7 mouse cellular contexts compared by ENCODE assay signal in the genomic region with DNA sequence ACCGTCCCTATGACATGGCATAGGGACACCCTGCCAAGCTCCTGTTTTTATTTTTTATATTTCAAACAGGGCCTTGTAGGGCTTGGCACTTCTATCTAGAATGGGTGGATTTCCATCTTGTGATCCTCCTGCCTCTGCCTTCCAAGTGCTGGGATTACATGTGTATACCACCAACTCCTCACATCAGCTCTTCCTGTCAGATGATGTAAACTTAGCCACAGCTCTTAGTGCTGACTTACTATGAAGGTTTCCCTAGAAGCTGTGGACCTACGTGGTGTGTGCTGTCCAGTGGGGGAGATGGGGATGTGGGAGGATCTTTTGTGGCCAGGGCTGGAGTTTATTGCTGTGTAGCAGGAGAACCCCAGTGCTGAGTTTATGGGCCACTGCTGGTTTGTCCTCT. TPM values are rescaled to one million over a fixed set of nuclear protein-coding genes. Genes with fewer than 3 reads are reported as not detected.
DNase-seq lines count a peak whose midpoint lies in the region; ATAC-seq and TF ChIP-seq lines count a peak whose summit lies in the region.

No protein-coding gene starts in this region.

- TF ChIP-seq CTCF in kidney, postnatal 0 days (IDR thresholded peaks at IDR 0.05; ENCODE audit: low read depth): no peak
- no peak for TF ChIP-seq CTCF in E14TG2a.4 (conservative IDR thresholded peaks at IDR 0.05; ENCODE audit: low read length)

- H3K4me3 ChIP-seq in kidney, postnatal 0 days (replicated peaks; ENCODE audit: low read depth, low read length): no peak overlapping the region
- H3K4me3 ChIP-seq in E14TG2a.4 (replicated peaks; ENCODE audit: low read length) (peak overlapping the region; percentile 32), macrophage (ENCODE audit: inconsistent target) (no peak overlapping the region)
- H3K4me3 ChIP-seq in embryonic facial prominence, embryonic 10.5 days: no peak overlapping the region

- H3K27me3 ChIP-seq in kidney, postnatal 0 days (ENCODE audit: insufficient read depth, low read length): no peaks in the 10 kb centered on the region
- no peaks in the 10 kb centered on the region for H3K27me3 ChIP-seq in E14TG2a.4 (ENCODE audit: insufficient read depth, low read length)
- H3K27me3 ChIP-seq in embryonic facial prominence, embryonic 10.5 days (replicated peaks; ENCODE audit: low read depth, poor library complexity, severe bottlenecking): no peaks in the 10 kb centered on the region

- DNase-seq in kidney, postnatal 0 days (ENCODE audit: low spot score): no peak
- DNase-seq in kidney, postnatal 10 days: no peak
- DNase-seq in embryonic facial prominence, embryonic 10.5 days (ENCODE audit: low spot score): no peak
- DNase-seq in layer of hippocampus, adult 9-11 months: no peak
- no peak for DNase-seq in cerebellum, postnatal 36 days

- H3K4me1 ChIP-seq in kidney, postnatal 0 days (replicated peaks; ENCODE audit: insufficient read depth, low read length): peaks cover 16% of the 10 kb centered on the region
- H3K4me1 ChIP-seq in E14TG2a.4 (replicated peaks; ENCODE audit: low read depth, low read length): peaks cover 89% of the 10 kb centered on the region
- H3K4me1 ChIP-seq in embryonic facial prominence, embryonic 10.5 days: peaks cover 42% of the 10 kb centered on the region

- H3K27ac ChIP-seq in kidney, postnatal 0 days: 0 out of 2 replicates have a peak overlapping the region, but pooled peaks have one; percentile 5
- peak overlapping the region; percentile 57 for H3K27ac ChIP-seq in embryonic facial prominence, embryonic 10.5 days (replicated peaks)
- peak overlapping the region; percentile 25 for H3K27ac ChIP-seq in macrophage

- H3K9me3 ChIP-seq in kidney, postnatal 0 days (replicated peaks; ENCODE audit: low read length): no peaks in the 10 kb centered on the region
- 0 out of 2 replicates have a peak, but pooled peaks cover 2% of the 10 kb centered on the region for H3K9me3 ChIP-seq in E14TG2a.4 (ENCODE audit: low read length)
- no peaks in the 10 kb centered on the region for H3K9me3 ChIP-seq in embryonic facial prominence, embryonic 10.5 days

- 54% methylated on average over 2 of the region's 2 CpGs for WGBS in kidney, postnatal 0 days
- 61% methylated on average over 2 of the region's 2 CpGs for WGBS in embryonic facial prominence, embryonic 10.5 days
- WGBS in macrophage (ENCODE audit: missing documents): 44% methylated on average over 2 of the region's 2 CpGs

- H3K4me2 ChIP-seq in kidney, postnatal 0 days (ENCODE audit: low read length): no peak overlapping the region

- no peak for ATAC-seq in kidney, postnatal 0 days (replicated peaks; ENCODE audit: low FRiP score, low read depth)

- H3K36me3 ChIP-seq in kidney, postnatal 0 days (ENCODE audit: insufficient read depth, low read length): no peaks in the 10 kb centered on the region
- H3K36me3 ChIP-seq in E14TG2a.4 (ENCODE audit: insufficient read depth, low read length) (peaks cover 16% of the 10 kb centered on the region), macrophage (ENCODE audit: inconsistent target) (no peaks in the 10 kb centered on the region)
- no peaks in the 10 kb centered on the region for H3K36me3 ChIP-seq in embryonic facial prominence, embryonic 10.5 days (replicated peaks)

- H3K9ac ChIP-seq in kidney, postnatal 0 days (ENCODE audit: low read depth, low read length): no peak overlapping the region

- peaks cover 100% of the 10 kb centered on the region for H3K79me2 ChIP-seq in macrophage (ENCODE audit: inconsistent target)

RNA-seq across cellular contexts. Expression of a gene that starts 8.9 kb away (rescaled TPM):
- polyA plus RNA-seq in kidney, postnatal 0 days (2015; fragmentation: Nextera tagmentation; extraction: Ambion mirVana): 14.6 and 15.9 TPM in 2 replicates
- 16.0 TPM in 2 replicates for polyA plus RNA-seq in embryonic facial prominence, embryonic 10.5 days (2016; fragmentation: Nextera tagmentation; extraction: Ambion mirVana)
- total RNA-seq in macrophage (2018; cell fraction: chromatin; rRNA removed): 100 to 1,000 TPM in 23 of 26 experiments, 10 to 100 TPM in 3; 62.1 to 293 (median 204) TPM
- 100 to 1,000 TPM in 3 of 26 experiments, 10 to 100 TPM in 23; 52.7 to 107 (median 91.0) TPM for total RNA-seq in macrophage (2018; cell fraction: cytosol; rRNA removed)
- total RNA-seq in macrophage (2018; cell fraction: nucleus; rRNA removed): 100 to 1,000 TPM in 21 of 26 experiments, 10 to 100 TPM in 5; 76.5 to 218 (median 154) TPM
- 48.3 to 71.1 TPM (median 65.0 TPM) in 3 replicates for polyA plus RNA-seq in macrophage (2018)

Comparison
In these comparisons a context has a peak if more than half of its experiments do, and no peak if none do; other contexts are left out.
1. H3K27ac ChIP-seq: peak in every context shown above with its lines; median percentile 57 in embryonic facial prominence, embryonic 10.5 days; 25 in macrophage; 5 in kidney, postnatal 0 days.